Mouse (Mus musculus) bone marrow, adult 2 months (tissue): Measurements from ENCODE around the gene Ankdd1b.

Experiments used
- CTCF ChIP-seq: fragments of 200-500 bp; IDR thresholded peaks from 2 replicates; pipeline ENCODE4 v1.5.1; 2011; ENCODE audit warnings: low read length, control low read depth; ENCODE audit not compliant: control insufficient read depth, insufficient read depth
- POLR2A ChIP-seq: fragments of 200-500 bp; IDR thresholded peaks from 2 replicates; pipeline ENCODE4 v1.6.1; 2011; ENCODE audit warnings: low read depth, mild to moderate bottlenecking, control low read depth, low read length, borderline replicate concordance; ENCODE audit not compliant: control insufficient read depth

- peak; percentile 37; the same call in 1 of the 2 replicates for TF ChIP-seq CTCF
- TF ChIP-seq POLR2A, result no peak
Observed at GRCm38 (mm10) chr13:96407040-96407439, 64.0 kb downstream of the Ankdd1b start.
